ENCODE assay signal across 19 mouse cellular contexts in the genomic region with DNA sequence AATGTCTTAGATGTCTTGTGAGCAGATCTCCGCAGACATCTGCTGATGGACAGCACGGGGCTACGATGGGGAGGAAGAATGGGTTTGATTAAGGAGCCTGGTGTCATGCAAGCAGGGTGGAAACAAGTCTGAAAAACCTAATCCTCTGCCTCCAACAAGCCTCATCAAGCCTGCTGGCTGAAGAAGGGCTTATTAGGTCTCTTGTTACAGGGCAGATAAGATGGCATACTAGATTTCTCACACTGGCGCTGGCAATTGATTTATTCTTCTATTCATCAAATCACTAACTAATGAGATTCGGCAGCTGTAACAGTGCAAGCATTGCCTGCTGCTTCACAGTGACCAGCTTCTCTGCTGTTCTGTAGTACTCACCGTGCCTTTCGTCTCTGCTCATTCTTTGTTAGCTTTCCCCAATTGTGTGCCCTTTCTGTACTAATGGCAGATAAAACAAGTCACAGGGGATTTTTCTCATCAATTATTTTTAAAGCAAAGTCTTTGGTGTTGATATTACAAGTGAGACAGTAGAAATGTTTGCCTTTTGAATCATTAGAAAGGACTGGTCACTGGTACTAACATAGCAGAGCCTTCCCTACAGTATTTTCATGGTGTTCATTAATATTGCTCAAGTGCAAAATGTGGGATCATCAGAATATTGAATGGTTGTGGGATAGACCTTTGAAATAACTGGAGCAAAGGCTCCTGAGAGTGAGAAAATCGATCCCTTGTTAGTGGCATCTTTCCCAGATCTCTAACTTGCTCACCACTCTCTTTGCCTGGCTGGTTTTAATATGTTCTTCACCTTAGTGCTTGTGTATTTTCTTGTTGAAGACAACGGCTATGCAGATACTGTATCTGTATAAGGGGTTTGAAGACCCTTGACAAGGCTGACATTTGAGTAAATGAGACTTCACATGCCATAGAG. TPM values are rescaled to one million over a fixed set of nuclear protein-coding genes. Genes with fewer than 3 reads are reported as not detected.
A peak's percentile ranks its signal among the peaks of the same experiment; 100 is the strongest.
DNase-seq lines count a peak whose midpoint lies in the region; ATAC-seq and TF ChIP-seq lines count a peak whose summit lies in the region.
"Had no signal": no experiment of that assay in that cellular context is flagged by ENCODE, and none has a peak within 500 bp of the region (broad histone marks: within the 10 kb centered on the region; RNA-seq: fewer than 3 reads in every experiment).

No protein-coding gene starts in this region.

- H3K36me3 ChIP-seq in ES-E14 (ENCODE audit: control insufficient read depth, insufficient read depth, low read length, poor library complexity, severe bottlenecking): no peaks in the 10 kb centered on the region
- no peaks in the 10 kb centered on the region for H3K36me3 ChIP-seq in hindbrain, embryonic 13.5 days
- H3K36me3 ChIP-seq in midbrain, embryonic 15.5 days (replicated peaks): no peaks in the 10 kb centered on the region

- ATAC-seq in hindbrain, embryonic 13.5 days (ENCODE audit: low FRiP score): peak; percentile 82; the same call in 1 of the 2 replicates
- peak; percentile 91 for ATAC-seq in midbrain, embryonic 15.5 days (replicated peaks)
- ATAC-seq: liver, postnatal 0 days had no signal

- H3K27ac ChIP-seq in ES-E14 (ENCODE audit: insufficient read depth, low read depth, low read length, poor library complexity, severe bottlenecking): no peak overlapping the region
- no peak overlapping the region; the same call in none of the 2 replicates for H3K27ac ChIP-seq in hindbrain, embryonic 13.5 days
- peak overlapping the region; percentile 49 for H3K27ac ChIP-seq in midbrain, embryonic 15.5 days

- WGBS in hindbrain, embryonic 13.5 days: 40% methylated on average over 9 of the region's 9 CpGs
- WGBS in midbrain, embryonic 15.5 days: 21% methylated on average over 9 of the region's 9 CpGs

- peak overlapping the region; percentile 15 for H3K4me2 ChIP-seq in hindbrain, embryonic 13.5 days
- peak overlapping the region; percentile 8 for H3K4me2 ChIP-seq in midbrain, embryonic 15.5 days

- H3K27me3 ChIP-seq in hindbrain, embryonic 13.5 days: no peaks in the 10 kb centered on the region
- no peaks in the 10 kb centered on the region for H3K27me3 ChIP-seq in midbrain, embryonic 15.5 days (replicated peaks)

- no peak overlapping the region for H3K4me3 ChIP-seq in ES-E14 (ENCODE audit: insufficient read depth in 1 of 2, low read depth in 1 of 2, low read length in 2 of 2, poor library complexity in 1 of 2, severe bottlenecking in 1 of 2)
- no peak overlapping the region for H3K4me3 ChIP-seq in hindbrain, embryonic 13.5 days
- H3K4me3 ChIP-seq in midbrain, embryonic 15.5 days: no peak overlapping the region

- H3K9me3 ChIP-seq in ES-E14 (ENCODE audit: control insufficient read depth, insufficient read depth, low read depth, low read length): no peaks in the 10 kb centered on the region
- no peaks in the 10 kb centered on the region for H3K9me3 ChIP-seq in hindbrain, embryonic 13.5 days
- H3K9me3 ChIP-seq in midbrain, embryonic 15.5 days: no peaks in the 10 kb centered on the region

- H3K9ac ChIP-seq in ES-E14 (ENCODE audit: insufficient read depth, low read depth, low read length, poor library complexity, severe bottlenecking): peak overlapping the region; percentile 37; the same call in 1 of the 2 replicates
- H3K9ac ChIP-seq in hindbrain, embryonic 13.5 days: no peak overlapping the region
- H3K9ac ChIP-seq in midbrain, embryonic 15.5 days: no peak overlapping the region
- H3K9ac ChIP-seq: liver, postnatal 0 days had no signal

- no peaks in the 10 kb centered on the region; a peak in 1 of 4 replicates for H3K4me1 ChIP-seq in ES-E14 (ENCODE audit: control insufficient read depth in 2 of 2, insufficient read depth in 2 of 2, low read length in 2 of 2, poor library complexity in 1 of 2)
- peaks cover 9% of the 10 kb centered on the region; the same call in 1 of the 2 replicates for H3K4me1 ChIP-seq in hindbrain, embryonic 13.5 days (replicated peaks)
- H3K4me1 ChIP-seq in midbrain, embryonic 15.5 days: peaks cover 8% of the 10 kb centered on the region; the same call in 1 of the 2 replicates

- in situ Hi-C loops in ES-E14 (cut with MboI; ENCODE audit: low sequenced_read_pairs in 2 of 2, unreplicated experiment in 2 of 2): no loop called here

- DNase-seq in ES-E14 (ENCODE audit: low read depth, low spot score): no peak
- peak; percentile 8 for DNase-seq in brain, adult 2 months (ENCODE audit: low read depth, low spot score)
- no peak for DNase-seq in spleen, adult 12 weeks (ENCODE audit: low spot score)
- no peak for DNase-seq in urinary bladder, postnatal 25 days (ENCODE audit: low spot score)
- no peak for DNase-seq in adrenal gland, postnatal 25 days
- DNase-seq: adrenal gland, adult 2 months; cerebellum, postnatal 25 days; heart, postnatal 36 days; kidney, adult 2 months; liver, postnatal 0 days; right cerebral cortex, postnatal 14 days; thymus, postnatal 25 days had no signal

TF ChIP-seq in ES-E14, 5 proteins besides CTCF, POLR2A, EP300 and RAD21:
- TF ChIP-seq ZC3H11A (IDR thresholded peaks at IDR 0.05; ENCODE audit: borderline replicate concordance, low read depth, low read length): no peak
- TF ChIP-seq ZNF384 (IDR thresholded peaks at IDR 0.05; ENCODE audit: low read depth, low read length): no peak
- TF ChIP-seq HCFC1 (IDR thresholded peaks at IDR 0.05; ENCODE audit: borderline replicate concordance, insufficient read depth, low read length): no peak
- TF ChIP-seq MAFK (IDR thresholded peaks at IDR 0.05; ENCODE audit: insufficient read depth, low read depth, low read length): no peak

RNA-seq across cellular contexts. Expression of gene Smlr1, which starts 35.5 kb away (rescaled TPM):
- total RNA-seq in ES-E14 (2012; rRNA removed): not detected in 2 replicates
- polyA plus RNA-seq in hindbrain, embryonic 13.5 days (2015; fragmentation: Nextera tagmentation; extraction: Ambion mirVana): 0.12 TPM in 1 of 2 replicates, not detected in the other
- not detected in 2 replicates for polyA plus RNA-seq in midbrain, embryonic 15.5 days (2015; fragmentation: Nextera tagmentation; extraction: Ambion mirVana)
- not detected in 2 replicates for total RNA-seq in adrenal gland, postnatal 25 days (2021)
- total RNA-seq: adrenal gland, adult 2 months; gastrocnemius, adult 18-20 months; heart, adult 8-10 months; heart, postnatal 36 days; neutrophil, adult 5-6 weeks had no signal
- polyA plus RNA-seq: adrenal gland, adult 2 months; limb, embryonic 11.5 days; stomach, embryonic 14.5 days had no signal
